Mouse (Mus musculus): ENCODE data around the gene Srp9. TPM values are rescaled to one million over a fixed set of nuclear protein-coding genes. Genes with fewer than 3 reads are reported as not detected.

Gene Srp9
- polyA plus RNA-seq, 1 experiment = 27.5 TPM

DNA sequence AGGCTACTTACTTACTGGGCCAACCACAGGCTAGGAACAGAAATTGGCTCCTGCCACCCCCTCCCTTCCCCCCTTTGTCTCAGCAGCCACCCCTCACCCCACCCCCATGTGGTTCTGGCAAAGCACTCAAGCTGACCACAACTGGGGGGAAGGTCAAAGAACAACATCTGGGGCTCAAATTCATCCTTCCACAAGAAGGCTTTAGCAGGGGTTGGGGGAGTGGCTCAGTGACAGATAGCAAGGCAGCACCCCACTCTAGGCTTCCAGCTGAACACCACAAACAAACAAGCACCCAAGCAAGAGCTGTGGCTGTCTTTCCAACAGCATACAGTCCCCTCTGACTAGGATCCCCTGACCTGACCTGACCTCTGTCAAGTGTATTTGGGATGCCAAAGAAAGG is 21.8 kb upstream of the Srp9 start:
- Histone ChIP-seq H3K4me1 (ENCODE audit: control insufficient read depth, insufficient read depth, insufficient read length) (no peaks in the 10 kb centered on the region), H3K4me3 (ENCODE audit: extremely low read depth, insufficient read depth, insufficient read length) (no peak overlapping the region), H3K27ac (ENCODE audit: insufficient read depth, low read length) (no peak overlapping the region), H3K36me3 (ENCODE audit: control insufficient read depth, insufficient read depth, low read length) (no peaks in the 10 kb centered on the region), H3K27me3 (ENCODE audit: control insufficient read depth, insufficient read depth, low read length) (no peaks in the 10 kb centered on the region)
- no peak for DNase-seq (ENCODE audit: low read depth in 1 of 2, low spot score in 2 of 2)
- TF ChIP-seq POLR2A (IDR thresholded peaks at IDR 0.05; ENCODE audit: low read depth, low read length) (no peak), CTCF (IDR thresholded peaks at IDR 0.05; ENCODE audit: extremely low read depth, insufficient read depth, insufficient read length, insufficient replicate concordance) (no peak)

DNA sequence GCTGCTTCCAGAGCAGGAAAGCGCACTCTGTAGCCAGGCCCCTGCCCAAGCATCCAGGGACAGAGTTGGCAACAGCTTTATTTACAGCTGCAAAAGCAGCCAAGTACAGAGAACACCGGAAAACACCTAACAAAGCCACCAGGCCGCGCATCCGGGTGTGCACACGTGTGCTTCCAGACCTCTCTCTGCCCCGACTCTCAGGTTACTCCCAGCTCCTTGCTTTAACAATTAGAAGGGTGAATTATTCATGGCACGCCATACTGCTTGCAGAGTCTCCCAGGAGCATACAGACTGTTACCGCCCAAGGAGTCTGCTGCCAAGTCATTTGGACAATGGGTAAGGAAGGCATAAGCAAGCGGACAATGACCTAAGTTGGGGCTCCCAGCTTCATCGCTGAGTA is 21.1 kb upstream of the Srp9 start:
- DNase-seq (ENCODE audit: low read depth in 1 of 2, low spot score in 2 of 2) = no peak
- TF ChIP-seq POLR2A (IDR thresholded peaks at IDR 0.05; ENCODE audit: low read depth, low read length) (no peak), CTCF (IDR thresholded peaks at IDR 0.05; ENCODE audit: extremely low read depth, insufficient read depth, insufficient read length, insufficient replicate concordance) (no peak)
- Histone ChIP-seq H3K4me3 (ENCODE audit: extremely low read depth, insufficient read depth, insufficient read length) (no peak overlapping the region), H3K27me3 (ENCODE audit: control insufficient read depth, insufficient read depth, low read length) (no peaks in the 10 kb centered on the region), H3K27ac (ENCODE audit: insufficient read depth, low read length) (no peak overlapping the region), H3K36me3 (ENCODE audit: control insufficient read depth, insufficient read depth, low read length) (no peaks in the 10 kb centered on the region), H3K4me1 (ENCODE audit: control insufficient read depth, insufficient read depth, insufficient read length) (no peaks in the 10 kb centered on the region)
- WGBS = 92% methylated on average over 11 of the region's 11 CpGs

DNA sequence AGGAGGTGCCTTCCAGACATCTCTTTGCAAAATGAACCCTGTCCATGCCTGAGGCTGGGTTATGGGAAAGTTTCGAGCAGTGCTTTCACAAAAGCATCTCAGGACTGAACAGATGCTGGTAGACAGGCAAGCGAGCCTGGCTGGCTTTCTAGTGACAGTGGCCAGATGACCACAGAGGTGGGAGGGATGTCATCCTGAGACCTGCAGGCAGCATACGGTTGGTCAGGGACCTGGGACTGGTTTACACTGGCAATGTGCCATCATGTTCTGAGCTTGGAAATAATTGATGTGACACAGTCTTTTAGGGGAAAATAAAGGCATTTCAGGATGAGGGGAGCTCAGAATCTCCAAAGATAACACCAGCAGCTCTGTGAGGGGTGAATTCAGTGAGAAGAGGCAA is 19.5 kb upstream of the Srp9 start:
- WGBS = 80% methylated on average over 3 of the region's 3 CpGs
- no peaks in the 10 kb centered on the region for H3K27me3 ChIP-seq (ENCODE audit: control insufficient read depth, insufficient read depth, low read length)
- TF ChIP-seq POLR2A (IDR thresholded peaks at IDR 0.05; ENCODE audit: low read depth, low read length) (no peak), CTCF (IDR thresholded peaks at IDR 0.05; ENCODE audit: extremely low read depth, insufficient read depth, insufficient read length, insufficient replicate concordance) (no peak)

DNA sequence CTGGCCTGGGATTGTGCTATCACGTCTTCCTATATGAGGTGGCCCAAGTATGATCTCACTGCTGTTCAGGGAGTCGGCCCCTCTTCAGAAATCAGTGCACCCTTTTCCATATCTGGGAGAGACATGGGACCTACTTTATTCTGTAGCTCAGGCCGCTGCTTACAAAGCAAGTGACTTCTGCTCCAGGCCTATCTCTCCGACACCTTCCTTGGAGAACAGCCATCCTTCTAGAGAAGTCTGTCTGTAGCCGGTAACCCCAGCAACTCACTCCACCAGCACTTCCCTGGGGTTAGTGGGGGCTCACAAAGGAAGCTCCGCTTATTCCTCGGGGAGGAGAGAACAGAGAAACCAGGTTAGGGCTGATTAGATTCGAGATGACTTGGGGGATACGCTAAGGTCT is 17.3 kb upstream of the Srp9 start:
- Histone ChIP-seq H3K36me3 (ENCODE audit: control insufficient read depth, insufficient read depth, low read length) (no peaks in the 10 kb centered on the region), H3K4me1 (ENCODE audit: control insufficient read depth, insufficient read depth, insufficient read length) (no peaks in the 10 kb centered on the region), H3K4me3 (ENCODE audit: extremely low read depth, insufficient read depth, insufficient read length) (no peak overlapping the region), H3K27me3 (ENCODE audit: control insufficient read depth, insufficient read depth, low read length) (no peaks in the 10 kb centered on the region), H3K27ac (ENCODE audit: insufficient read depth, low read length) (no peak overlapping the region)
- TF ChIP-seq CTCF (IDR thresholded peaks at IDR 0.05; ENCODE audit: extremely low read depth, insufficient read depth, insufficient read length, insufficient replicate concordance) = no peak
- TF ChIP-seq POLR2A (IDR thresholded peaks at IDR 0.05; ENCODE audit: low read depth, low read length) = no peak
- DNase-seq (ENCODE audit: low read depth in 1 of 2, low spot score in 2 of 2) = no peak
- 85% methylated on average over 9 of the region's 9 CpGs for WGBS

More for the DNA sequence above, 19.5 kb upstream of the Srp9 start:
- Histone ChIP-seq H3K4me1 (ENCODE audit: control insufficient read depth, insufficient read depth, insufficient read length) (no peaks in the 10 kb centered on the region), H3K36me3 (ENCODE audit: control insufficient read depth, insufficient read depth, low read length) (no peaks in the 10 kb centered on the region), H3K27ac (ENCODE audit: insufficient read depth, low read length) (no peak overlapping the region), H3K4me3 (ENCODE audit: extremely low read depth, insufficient read depth, insufficient read length) (no peak overlapping the region)
- DNase-seq (ENCODE audit: low read depth in 1 of 2, low spot score in 2 of 2) = no peak

DNA sequence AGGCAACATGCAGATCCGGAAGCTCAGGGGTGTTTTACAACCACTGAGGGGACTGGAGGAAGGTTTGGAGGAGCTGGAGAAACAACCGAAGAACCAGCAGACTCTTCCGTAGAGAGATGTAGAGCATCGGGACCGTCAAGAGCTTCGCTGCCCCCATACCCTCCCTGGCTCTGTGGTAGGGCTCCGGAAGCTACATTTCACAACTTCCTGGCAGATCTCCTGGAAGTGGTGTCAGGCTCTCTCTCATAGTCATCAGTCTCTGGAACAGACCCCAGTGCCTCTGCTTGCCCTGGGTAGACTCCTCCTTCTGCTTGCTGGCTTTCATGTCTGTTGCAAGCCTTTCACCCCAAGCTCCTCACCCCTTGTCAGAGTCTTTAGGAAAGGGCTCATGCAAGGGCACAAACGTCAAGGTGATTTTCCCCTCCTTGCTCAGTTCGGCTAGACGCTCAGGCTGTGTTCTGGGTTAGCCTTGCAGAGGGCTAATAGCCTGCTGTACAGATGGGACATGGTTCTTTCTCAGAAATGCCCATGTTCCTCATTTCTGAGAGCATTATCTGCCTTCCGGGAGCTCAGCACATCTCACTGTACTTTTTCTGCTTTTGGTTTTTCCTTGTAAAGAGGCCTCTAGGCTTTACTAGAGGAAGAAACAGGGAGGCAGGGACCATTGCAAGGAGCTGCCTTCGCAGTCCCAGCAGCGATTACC is 16.0 kb upstream of the Srp9 start:
- Histone ChIP-seq H3K4me3 (ENCODE audit: extremely low read depth, insufficient read depth, insufficient read length) (no peak overlapping the region), H3K27ac (ENCODE audit: insufficient read depth, low read length) (no peak overlapping the region), H3K36me3 (ENCODE audit: control insufficient read depth, insufficient read depth, low read length) (no peaks in the 10 kb centered on the region), H3K27me3 (ENCODE audit: control insufficient read depth, insufficient read depth, low read length) (no peaks in the 10 kb centered on the region), H3K4me1 (ENCODE audit: control insufficient read depth, insufficient read depth, insufficient read length) (no peaks in the 10 kb centered on the region)
- TF ChIP-seq CTCF (IDR thresholded peaks at IDR 0.05; ENCODE audit: extremely low read depth, insufficient read depth, insufficient read length, insufficient replicate concordance) (no peak), POLR2A (IDR thresholded peaks at IDR 0.05; ENCODE audit: low read depth, low read length) (no peak)
- 13% methylated on average over 13 of the region's 13 CpGs for WGBS
- no peak for DNase-seq (ENCODE audit: low read depth in 1 of 2, low spot score in 2 of 2)

DNA sequence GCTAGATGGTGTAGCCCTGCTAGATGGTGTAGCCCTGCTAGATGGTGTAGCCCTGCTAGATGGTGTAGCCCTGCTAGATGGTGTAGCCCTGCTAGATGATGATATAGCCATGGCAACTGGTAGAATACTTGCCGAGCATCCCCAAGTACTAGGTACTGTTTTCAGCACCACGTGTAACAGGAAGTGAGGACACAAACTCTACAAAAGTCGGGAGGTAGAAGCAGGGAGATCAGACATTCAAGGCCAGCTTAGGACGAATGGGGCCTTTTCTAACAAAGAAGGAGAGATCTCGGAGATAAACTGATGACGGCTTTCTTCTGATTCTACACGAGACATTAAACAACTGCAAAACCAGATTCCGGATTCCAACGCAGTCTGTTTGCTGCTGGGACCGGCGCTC is 14.4 kb upstream of the Srp9 start:
- 85% methylated on average over 11 of the region's 11 CpGs for WGBS
- H3K4me1 ChIP-seq (ENCODE audit: control insufficient read depth, insufficient read depth, insufficient read length) = no peaks in the 10 kb centered on the region
- no peak for DNase-seq (ENCODE audit: low read depth in 1 of 2, low spot score in 2 of 2)

DNA sequence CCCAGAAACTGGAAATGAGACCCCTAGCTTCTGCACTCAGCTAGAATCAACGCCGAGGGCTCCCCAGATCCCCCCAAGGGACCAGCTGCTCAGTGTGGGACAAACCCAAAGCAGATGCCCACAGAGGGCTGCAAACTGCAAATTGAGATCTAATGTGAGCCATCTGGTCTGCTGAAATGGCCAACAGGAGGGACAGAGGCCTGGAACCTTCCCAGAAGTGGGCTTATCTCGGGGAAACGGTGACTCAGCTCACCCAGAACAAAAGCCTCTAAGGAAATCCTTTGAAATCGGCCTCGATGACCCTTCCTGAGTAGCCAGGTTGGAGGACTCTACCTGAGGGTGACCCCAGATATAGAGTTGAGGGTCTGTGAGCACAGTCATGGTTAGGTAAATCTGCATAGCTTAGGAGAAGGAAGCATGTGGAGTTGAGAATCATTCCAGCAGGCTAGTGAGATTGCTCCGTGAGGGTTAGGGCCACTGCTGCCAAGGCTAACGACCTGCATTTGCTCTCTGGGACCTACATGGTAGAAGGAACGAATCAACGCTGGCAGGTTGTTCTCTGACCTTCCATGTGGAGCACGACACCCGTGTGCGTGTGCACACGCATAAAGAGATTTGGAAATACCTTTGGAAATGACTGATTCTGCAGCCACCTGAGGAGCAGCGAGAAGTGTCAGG is 13.7 kb upstream of the Srp9 start:
- Histone ChIP-seq H3K4me3 (ENCODE audit: extremely low read depth, insufficient read depth, insufficient read length) (no peak overlapping the region), H3K27ac (ENCODE audit: insufficient read depth, low read length) (no peak overlapping the region), H3K36me3 (ENCODE audit: control insufficient read depth, insufficient read depth, low read length) (no peaks in the 10 kb centered on the region), H3K27me3 (ENCODE audit: control insufficient read depth, insufficient read depth, low read length) (no peaks in the 10 kb centered on the region), H3K4me1 (ENCODE audit: control insufficient read depth, insufficient read depth, insufficient read length) (no peaks in the 10 kb centered on the region)
- 91% methylated on average over 15 of the region's 15 CpGs for WGBS
- DNase-seq (ENCODE audit: low read depth in 1 of 2, low spot score in 2 of 2) = no peak
- TF ChIP-seq POLR2A (IDR thresholded peaks at IDR 0.05; ENCODE audit: low read depth, low read length) (no peak), CTCF (IDR thresholded peaks at IDR 0.05; ENCODE audit: extremely low read depth, insufficient read depth, insufficient read length, insufficient replicate concordance) (no peak)

More for the DNA sequence above, 14.4 kb upstream of the Srp9 start:
- Histone ChIP-seq H3K27me3 (ENCODE audit: control insufficient read depth, insufficient read depth, low read length) (no peaks in the 10 kb centered on the region), H3K36me3 (ENCODE audit: control insufficient read depth, insufficient read depth, low read length) (no peaks in the 10 kb centered on the region), H3K27ac (ENCODE audit: insufficient read depth, low read length) (no peak overlapping the region), H3K4me3 (ENCODE audit: extremely low read depth, insufficient read depth, insufficient read length) (no peak overlapping the region)
- TF ChIP-seq POLR2A (IDR thresholded peaks at IDR 0.05; ENCODE audit: low read depth, low read length) (no peak), CTCF (IDR thresholded peaks at IDR 0.05; ENCODE audit: extremely low read depth, insufficient read depth, insufficient read length, insufficient replicate concordance) (no peak)

All from spleen, adult 2 months (tissue).